Mouse (Mus musculus): ENCODE measurements at regions not wholly inside any gene's neighbourhood (a gene's known extent, or its start where the extent isn't known, plus 50 kb on each side); places are given as distances from the start of the nearest gene placed in this dataset.

- Histone ChIP-seq H3K27ac (no peak overlapping the region), H3K4me3 (no peak overlapping the region)
- no peak for TF ChIP-seq CTCF (conservative IDR thresholded peaks at IDR 0.05)
- no peak for DNase-seq (ENCODE audit: low spot score in 2 of 2)
These were observed 191.9 kb downstream of the 1500009L16Rik start for GRCm38 (mm10) chr10:83914401-83915132.

DNA sequence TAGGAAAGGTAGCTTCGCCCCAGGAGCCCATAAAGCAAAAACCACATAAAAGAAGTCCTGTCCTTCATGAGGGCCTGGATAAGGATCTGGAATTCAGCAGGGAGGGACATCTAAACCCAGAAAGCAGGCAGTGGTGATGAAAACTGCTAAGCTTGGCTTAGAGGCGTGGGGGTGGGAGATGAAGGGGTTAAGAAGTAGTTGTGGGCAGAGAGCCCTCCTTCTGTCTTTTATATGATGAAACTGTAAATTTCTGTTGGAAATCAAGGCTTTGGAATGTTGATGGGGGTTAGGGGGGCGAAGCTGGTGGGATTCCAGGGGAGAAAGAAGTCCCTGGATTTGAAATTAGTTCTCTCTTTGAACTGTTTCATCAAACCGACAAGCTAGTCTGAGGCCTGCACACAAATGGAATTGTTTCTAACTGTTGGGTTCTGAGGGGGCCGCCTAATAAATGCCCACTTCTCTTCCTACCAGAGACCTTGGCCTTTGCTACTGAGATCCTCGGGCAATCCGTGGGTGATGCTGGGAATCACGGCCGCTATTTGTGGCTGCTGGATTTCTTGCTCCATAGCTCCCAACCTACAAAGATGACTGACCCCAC, 192.6 kb downstream of the 1500009L16Rik start:
- Histone ChIP-seq H3K4me3 (no peak overlapping the region), H3K27ac (no peak overlapping the region)
- no peak for DNase-seq (ENCODE audit: low spot score in 2 of 2)
- TF ChIP-seq CTCF (conservative IDR thresholded peaks at IDR 0.05) = no peak

GRCm38 (mm10) chr10:83926990-83927389, 204.3 kb downstream of the 1500009L16Rik start:
- Histone ChIP-seq H3K4me3 (no peak overlapping the region), H3K27ac (no peak overlapping the region)
- no peak for TF ChIP-seq CTCF (conservative IDR thresholded peaks at IDR 0.05)
- peak in 1 of 2 experiments; percentile 10 for DNase-seq (ENCODE audit: low spot score in 2 of 2)

DNA sequence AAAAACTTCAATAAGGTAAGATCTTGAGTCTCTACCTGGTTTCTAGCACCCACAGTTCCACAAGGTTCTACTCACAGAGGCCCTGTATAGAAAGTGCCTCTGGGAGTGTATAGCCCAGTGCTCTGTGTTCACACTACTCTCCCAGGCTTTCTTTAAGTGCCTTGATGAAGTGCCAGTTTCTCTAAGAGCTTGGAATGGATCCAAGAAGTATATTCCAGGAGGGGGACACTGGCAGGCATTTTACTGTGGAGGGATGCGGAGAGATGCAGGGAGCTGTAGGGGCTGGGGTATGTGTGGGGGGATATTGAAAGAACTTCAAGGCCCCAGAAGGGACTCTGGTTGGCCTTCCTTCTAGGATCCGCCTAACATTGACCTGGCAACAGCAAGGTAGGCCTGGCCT, 204.9 kb downstream of the 1500009L16Rik start:
- Histone ChIP-seq H3K27ac (no peak overlapping the region), H3K4me3 (no peak overlapping the region)
- no peak for TF ChIP-seq CTCF (conservative IDR thresholded peaks at IDR 0.05)
- DNase-seq (ENCODE audit: low spot score in 2 of 2) = no peak

DNA sequence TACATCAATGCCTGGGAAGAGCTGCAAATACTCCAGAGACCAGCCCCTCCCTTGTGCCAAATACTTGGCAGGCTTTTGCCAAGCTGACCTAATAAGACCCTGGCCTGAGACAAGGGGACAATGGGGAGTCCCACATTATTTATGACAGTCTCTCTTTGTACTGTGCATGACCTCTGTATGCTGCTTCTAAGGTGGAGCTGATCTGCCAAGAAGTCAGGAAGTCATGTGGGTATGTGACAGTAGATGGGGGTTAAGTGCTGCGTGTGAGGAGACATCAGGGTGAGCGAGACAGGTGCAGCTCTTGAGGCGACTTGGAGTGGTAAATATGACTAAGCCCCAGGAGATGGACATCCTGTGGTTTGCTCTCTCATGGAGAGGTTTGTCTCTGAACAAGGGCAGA, 209.1 kb downstream of the 1500009L16Rik start:
- TF ChIP-seq CTCF (conservative IDR thresholded peaks at IDR 0.05) = no peak
- H3K4me3 ChIP-seq = no peak overlapping the region
- H3K27ac ChIP-seq = no peak overlapping the region
- DNase-seq (ENCODE audit: low spot score in 2 of 2) = no peak

GRCm38 (mm10) chr10:83933201-83933600, 210.5 kb downstream of the 1500009L16Rik start:
- TF ChIP-seq CTCF (conservative IDR thresholded peaks at IDR 0.05) = no peak
- DNase-seq (ENCODE audit: low spot score in 2 of 2) = no peak
- Histone ChIP-seq H3K27ac (no peak overlapping the region), H3K4me3 (no peak overlapping the region)

GRCm38 (mm10) chr10:83934498-83934897, 211.8 kb downstream of the 1500009L16Rik start:
- no peak for DNase-seq (ENCODE audit: low spot score in 2 of 2)
- peak; percentile 66 for TF ChIP-seq CTCF (conservative IDR thresholded peaks at IDR 0.05)
- no peak overlapping the region for H3K27ac ChIP-seq
- no peak overlapping the region for H3K4me3 ChIP-seq

GRCm38 (mm10) chr10:83937168-83937567, 214.5 kb downstream of the 1500009L16Rik start:
- H3K4me3 ChIP-seq = no peak overlapping the region
- no peak for TF ChIP-seq CTCF (conservative IDR thresholded peaks at IDR 0.05)
- no peak for DNase-seq (ENCODE audit: low spot score in 2 of 2)
- H3K27ac ChIP-seq = no peak overlapping the region

DNA sequence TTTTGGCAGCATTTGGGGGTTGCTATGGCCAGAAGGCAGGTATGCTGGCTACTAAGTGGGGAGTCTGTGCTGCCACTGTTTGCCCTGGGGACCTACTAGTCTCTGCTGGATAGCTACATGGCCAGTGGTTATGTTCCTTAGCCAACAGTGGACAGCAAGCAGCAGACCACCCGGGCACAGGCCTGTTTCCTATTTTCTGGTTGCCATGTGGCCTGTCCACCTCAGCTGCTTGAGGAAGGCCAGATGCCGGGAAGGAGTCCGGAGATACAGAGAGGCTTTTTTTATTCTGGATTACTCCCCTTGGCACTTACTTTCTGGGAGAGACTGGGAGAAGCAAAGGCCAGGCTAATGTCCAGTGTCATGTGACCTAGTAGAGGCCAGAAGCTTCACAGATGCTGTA, 219.4 kb downstream of the 1500009L16Rik start:
- no peak overlapping the region for H3K27ac ChIP-seq
- TF ChIP-seq CTCF (conservative IDR thresholded peaks at IDR 0.05) = no peak
- H3K4me3 ChIP-seq = no peak overlapping the region
- DNase-seq (ENCODE audit: low spot score in 2 of 2) = no peak

DNA sequence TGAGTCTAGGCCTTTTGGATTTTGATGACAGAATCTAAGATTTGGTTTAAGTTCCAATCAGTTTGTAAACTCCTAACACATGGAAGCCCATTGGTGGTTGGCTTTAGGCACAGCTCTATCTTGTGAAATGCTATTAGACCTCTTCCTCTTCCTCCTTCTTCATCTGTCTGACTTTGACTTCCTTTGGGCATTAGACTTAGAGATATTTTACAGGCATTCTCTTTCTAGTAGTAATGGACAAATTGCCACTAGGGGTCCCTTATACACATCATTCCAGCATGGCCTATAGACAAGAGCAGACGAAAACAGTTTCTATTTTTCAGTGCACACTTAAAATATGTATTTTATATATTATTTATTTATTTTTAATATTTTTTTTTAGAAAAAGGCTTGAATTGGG, 221.5 kb downstream of the 1500009L16Rik start:
- DNase-seq (ENCODE audit: low spot score in 2 of 2) = no peak
- TF ChIP-seq CTCF (conservative IDR thresholded peaks at IDR 0.05) = peak; percentile 57
- Histone ChIP-seq H3K27ac (no peak overlapping the region), H3K4me3 (no peak overlapping the region)

- TF ChIP-seq CTCF (conservative IDR thresholded peaks at IDR 0.05) = no peak
- H3K4me3 ChIP-seq = no peak overlapping the region
- DNase-seq (ENCODE audit: low spot score in 2 of 2) = no peak
These were observed 222.2 kb downstream of the 1500009L16Rik start for GRCm38 (mm10) chr10:83944897-83945296.

GRCm38 (mm10) chr10:83945503-83945902, 222.8 kb downstream of the 1500009L16Rik start:
- no peak for DNase-seq (ENCODE audit: low spot score in 2 of 2)
- no peak overlapping the region for H3K27ac ChIP-seq
- no peak for TF ChIP-seq CTCF (conservative IDR thresholded peaks at IDR 0.05)

More at GRCm38 (mm10) chr10:83944897-83945296, 222.2 kb downstream of the 1500009L16Rik start:
- H3K27ac ChIP-seq = no peak overlapping the region

GRCm38 (mm10) chr10:83946186-83947176, 223.8 kb downstream of the 1500009L16Rik start:
- Histone ChIP-seq H3K4me3 (no peak overlapping the region), H3K27ac (no peak overlapping the region)
- peak in 1 of 2 experiments; percentile 9 for DNase-seq (ENCODE audit: low spot score in 2 of 2)
- no peak for TF ChIP-seq CTCF (conservative IDR thresholded peaks at IDR 0.05)

More at GRCm38 (mm10) chr10:83945503-83945902, 222.8 kb downstream of the 1500009L16Rik start:
- no peak overlapping the region for H3K4me3 ChIP-seq

All from layer of hippocampus, adult 2 months (tissue).